Mouse (Mus musculus) MEL (cell line): Measurements from ENCODE around the gene Olfr1348. TPM values are rescaled to one million over a fixed set of nuclear protein-coding genes. Genes with fewer than 3 reads are reported as not detected.

Experiments used
- polyA plus RNA-seq, 2 experiments: library from polyadenylated mRNA; stranded (reverse) in 1 of 2; unstranded in 1 of 2; fragments of >175 nt in 1 of 2; fragments of >200 nt in 1 of 2; gene quantifications; 2 replicates each; pipeline versions ENCODE4 v1.2.1 to v1.2.4; 2012; ENCODE audit warnings: low replicate concordance in 2 of 2, low read depth in 1 of 2; ENCODE audit not compliant: insufficient read length in 2 of 2, insufficient read depth in 1 of 2, missing spikeins in 1 of 2
- total RNA-seq: library from RNA; depleted of rRNA; stranded (reverse); fragments of 300-350 nt; gene quantifications from 2 replicates; pipeline ENCODE4 v1.2.3, GENCODE M21; 2012; rRNA removed

The Olfr1348 gene
- total and polyA plus RNA-seq, 3 experiments: not detected

Other genes starting within 250 kb of the Olfr1348 start
- gene Zfp667, start 222.2 kb downstream of the Olfr1348 start, total RNA-seq: 3.4 and 3.9 TPM in 2 replicates
- 1 to 10 TPM in 1 of 2 experiments, not detected in 1; 5.3 TPM for gene Zfp667, start 222.2 kb downstream of the Olfr1348 start, polyA plus RNA-seq
- not detected in 2 replicates for gene Zfp583, start 177.5 kb downstream of the Olfr1348 start, total RNA-seq
- not detected for gene Zfp583, start 177.5 kb downstream of the Olfr1348 start, polyA plus RNA-seq
- gene Gm3854, start 165.0 kb downstream of the Olfr1348 start, total RNA-seq: not detected in 2 replicates
- gene Gm3854, start 165.0 kb downstream of the Olfr1348 start, polyA plus RNA-seq: not detected
- gene Zfp78, start 145.5 kb downstream of the Olfr1348 start, total RNA-seq: 0.42 and 0.50 TPM in 2 replicates
- gene Zfp78, start 145.5 kb downstream of the Olfr1348 start, polyA plus RNA-seq: under 1 TPM in 1 of 2 experiments, not detected in 1; 0.67 TPM
- gene Zfp28, start 125.5 kb downstream of the Olfr1348 start, total RNA-seq: 1.6 and 2.8 TPM in 2 replicates
- 1 to 10 TPM in 1 of 2 experiments, not detected in 1; 3.3 TPM for gene Zfp28, start 125.5 kb downstream of the Olfr1348 start, polyA plus RNA-seq
- not detected in 2 replicates for gene Smim17, start 110.0 kb downstream of the Olfr1348 start, total RNA-seq
- gene Smim17, start 110.0 kb downstream of the Olfr1348 start, polyA plus RNA-seq: not detected
- not detected in 2 replicates for gene Gm20715, start 98.5 kb downstream of the Olfr1348 start, total RNA-seq
- gene Gm20715, start 98.5 kb downstream of the Olfr1348 start, polyA plus RNA-seq: not detected
- gene Olfr1344, start 70.1 kb downstream of the Olfr1348 start, total RNA-seq: not detected in 2 replicates
- gene Olfr1344, start 70.1 kb downstream of the Olfr1348 start, polyA plus RNA-seq: not detected
- gene Olfr1336, start 52.6 kb downstream of the Olfr1348 start, total RNA-seq: not detected in 2 replicates
- under 1 TPM in 1 of 2 experiments, not detected in 1; 0.01 TPM for gene Olfr1336, start 52.6 kb downstream of the Olfr1348 start, polyA plus RNA-seq
- not detected in 2 replicates for gene Olfr1346, start 41.6 kb downstream of the Olfr1348 start, total RNA-seq
- not detected for gene Olfr1346, start 41.6 kb downstream of the Olfr1348 start, polyA plus RNA-seq
- gene Olfr5, start 21.8 kb downstream of the Olfr1348 start, total RNA-seq: not detected in 2 replicates
- gene Olfr5, start 21.8 kb downstream of the Olfr1348 start, polyA plus RNA-seq: not detected
- gene Olfr1347, start 9.0 kb downstream of the Olfr1348 start, total RNA-seq: not detected in 2 replicates
- not detected for gene Olfr1347, start 9.0 kb downstream of the Olfr1348 start, polyA plus RNA-seq
- gene Olfr1349, start 14.2 kb upstream of the Olfr1348 start, total RNA-seq: not detected in 2 replicates
- gene Olfr1349, start 14.2 kb upstream of the Olfr1348 start, polyA plus RNA-seq: not detected
- not detected in 2 replicates for gene Olfr1350, start 56.1 kb upstream of the Olfr1348 start, total RNA-seq
- not detected for gene Olfr1350, start 56.1 kb upstream of the Olfr1348 start, polyA plus RNA-seq
- not detected in 2 replicates for gene Zim1, start 187.7 kb upstream of the Olfr1348 start, total RNA-seq
- not detected for gene Zim1, start 187.7 kb upstream of the Olfr1348 start, polyA plus RNA-seq
- gene Peg3, start 221.7 kb upstream of the Olfr1348 start, total RNA-seq: not detected in 2 replicates
- not detected for gene Peg3, start 221.7 kb upstream of the Olfr1348 start, polyA plus RNA-seq
- gene Usp29, start 221.8 kb upstream of the Olfr1348 start, total RNA-seq: not detected in 2 replicates
- not detected for gene Usp29, start 221.8 kb upstream of the Olfr1348 start, polyA plus RNA-seq